Mouse (Mus musculus): ENCODE results near the gene Angptl7. TPM values are rescaled to one million over a fixed set of nuclear protein-coding genes. Genes with fewer than 3 reads are reported as not detected.

Angptl7 gene
- polyA plus RNA-seq (2012; fragmentation: generic; extraction: Trizol): 0.04 TPM
- long read RNA-seq, experiment 1: 0 reads
- long read RNA-seq, experiment 2: 0 reads

DNA sequence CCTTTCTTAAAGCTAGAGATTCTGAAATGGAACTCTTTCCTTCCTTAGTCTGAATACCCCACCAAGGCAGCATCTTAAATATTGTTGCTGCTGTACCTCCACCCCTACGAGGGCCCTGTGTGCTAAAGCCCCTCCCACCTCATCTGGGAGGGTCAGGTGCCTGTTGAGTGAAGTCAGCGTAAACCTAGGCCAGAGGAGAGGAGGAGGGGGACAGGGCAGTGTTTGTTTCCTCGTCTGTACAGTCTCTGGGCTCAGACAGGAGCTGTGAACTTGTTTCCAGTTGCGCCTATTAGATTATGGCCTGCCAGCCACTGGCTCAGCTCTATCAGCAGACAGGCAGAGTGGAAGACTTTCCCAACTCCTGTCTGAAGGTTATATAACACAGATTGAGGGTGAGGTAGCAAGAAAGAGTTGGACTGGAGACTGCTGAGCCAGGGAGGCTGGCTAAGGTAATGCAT lies at the start of gene Angptl7:
Angptl7 (minus strand) TSS at position 51 of the 458 bp plus-strand sequence.
- Histone ChIP-seq H3K79me3 (ENCODE audit: low read depth) (no peaks in the 10 kb centered on the region), H3K27me3 (ENCODE audit: control insufficient read depth, insufficient read depth, insufficient read length) (no peaks in the 10 kb centered on the region), H3ac (ENCODE audit: control insufficient read depth, insufficient read length, low read depth) (no peak within 1 kb of the TSS), H3K36me3 (ENCODE audit: control insufficient read depth, insufficient read depth) (peaks cover 21% of the 10 kb centered on the region), H3K4me3 (ENCODE audit: insufficient read depth, poor library complexity, severe bottlenecking) (no peak within 1 kb of the TSS), H3K79me2 (ENCODE audit: control insufficient read depth, insufficient read depth) (no peaks in the 10 kb centered on the region)
- TF ChIP-seq USF1 (IDR thresholded peaks at IDR 0.05; ENCODE audit: low read depth) (no peak), CTCF (IDR thresholded peaks at IDR 0.05; ENCODE audit: control insufficient read depth, insufficient read depth, insufficient read length) (no peak), MYOG (IDR thresholded peaks at IDR 0.05; ENCODE audit: control insufficient read depth, extremely low read depth, insufficient read length) (no peak), MYOD1 (IDR thresholded peaks at IDR 0.05; ENCODE audit: control insufficient read depth, insufficient read length, low read depth) (no peak), CEBPB (IDR thresholded peaks at IDR 0.05; ENCODE audit: low read depth) (no peak), MAX (IDR thresholded peaks at IDR 0.05) (no peak), FOSL1 (IDR thresholded peaks at IDR 0.05; ENCODE audit: insufficient read depth, low read length, poor library complexity, severe bottlenecking) (no peak)

DNA sequence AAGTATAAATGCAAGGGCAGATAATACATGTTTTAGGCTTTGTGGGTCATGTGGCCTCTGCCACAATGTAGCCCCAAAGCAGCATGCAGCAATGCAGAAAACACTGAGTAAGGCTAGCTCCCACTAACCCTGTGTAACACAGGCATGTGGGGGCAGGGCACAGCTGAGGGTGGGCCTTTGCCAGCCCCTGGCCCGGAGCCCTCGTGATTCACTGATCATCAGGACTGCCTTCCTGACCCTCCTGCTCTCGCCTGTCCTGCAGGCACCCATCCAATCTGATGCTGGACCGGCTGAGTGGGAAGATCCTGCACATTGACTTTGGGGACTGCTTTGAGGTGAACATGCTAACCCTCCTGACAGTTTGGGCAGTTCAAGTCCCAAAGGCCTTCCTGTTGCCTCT lies 48.8 kb upstream of the Angptl7 start:
- Histone ChIP-seq H3K79me3 (ENCODE audit: low read depth) (no peaks in the 10 kb centered on the region), H3K79me2 (ENCODE audit: control insufficient read depth, insufficient read depth) (no peaks in the 10 kb centered on the region), H3K27me3 (ENCODE audit: control insufficient read depth, insufficient read depth, insufficient read length) (no peaks in the 10 kb centered on the region), H3ac (ENCODE audit: control insufficient read depth, insufficient read length, low read depth) (no peak overlapping the region), H3K36me3 (ENCODE audit: control insufficient read depth, insufficient read depth) (peaks cover 30% of the 10 kb centered on the region), H3K4me3 (ENCODE audit: insufficient read depth, poor library complexity, severe bottlenecking) (no peak overlapping the region)
- TF ChIP-seq CTCF (IDR thresholded peaks at IDR 0.05; ENCODE audit: control insufficient read depth, insufficient read depth, insufficient read length): no peak

DNA sequence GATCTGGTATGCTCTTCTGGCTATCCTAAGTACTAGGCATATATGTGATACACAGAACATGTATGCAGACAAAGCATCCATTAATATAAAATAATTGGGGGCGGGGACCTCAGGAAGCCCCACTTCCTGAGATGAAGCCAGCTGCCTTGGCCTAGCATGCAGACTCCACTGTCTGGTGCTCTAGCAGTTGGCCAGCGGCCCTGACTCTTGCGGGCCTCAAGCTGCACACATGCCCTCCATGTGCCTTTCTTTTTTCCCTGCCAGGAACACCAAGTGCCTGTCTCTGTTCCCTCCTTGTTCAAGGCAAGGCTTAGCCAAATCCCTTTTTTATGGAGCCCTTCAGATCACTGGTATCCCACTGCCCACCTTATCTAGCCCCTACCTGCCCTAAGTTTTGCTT lies 35.6 kb upstream of the Angptl7 start:
- Histone ChIP-seq H3K4me3 (ENCODE audit: insufficient read depth, poor library complexity, severe bottlenecking) (no peak overlapping the region), H3K79me2 (ENCODE audit: control insufficient read depth, insufficient read depth) (no peaks in the 10 kb centered on the region), H3K27me3 (ENCODE audit: control insufficient read depth, insufficient read depth, insufficient read length) (no peaks in the 10 kb centered on the region), H3K79me3 (ENCODE audit: low read depth) (no peaks in the 10 kb centered on the region), H3K36me3 (ENCODE audit: control insufficient read depth, insufficient read depth) (peaks cover 34% of the 10 kb centered on the region), H3ac (ENCODE audit: control insufficient read depth, insufficient read length, low read depth) (no peak overlapping the region)
- no peak for TF ChIP-seq FOSL1 (IDR thresholded peaks at IDR 0.05; ENCODE audit: insufficient read depth, low read length, poor library complexity, severe bottlenecking)
- no peak for TF ChIP-seq CTCF (IDR thresholded peaks at IDR 0.05; ENCODE audit: control insufficient read depth, insufficient read depth, insufficient read length)
- TF ChIP-seq MYOG (IDR thresholded peaks at IDR 0.05; ENCODE audit: control insufficient read depth, extremely low read depth, insufficient read length): no peak
- no peak for TF ChIP-seq MAX (IDR thresholded peaks at IDR 0.05)
- TF ChIP-seq USF1 (IDR thresholded peaks at IDR 0.05; ENCODE audit: low read depth): no peak
- no peak for TF ChIP-seq MYOD1 (IDR thresholded peaks at IDR 0.05; ENCODE audit: control insufficient read depth, insufficient read length, low read depth)
- no peak for TF ChIP-seq CEBPB (IDR thresholded peaks at IDR 0.05; ENCODE audit: low read depth)

DNA sequence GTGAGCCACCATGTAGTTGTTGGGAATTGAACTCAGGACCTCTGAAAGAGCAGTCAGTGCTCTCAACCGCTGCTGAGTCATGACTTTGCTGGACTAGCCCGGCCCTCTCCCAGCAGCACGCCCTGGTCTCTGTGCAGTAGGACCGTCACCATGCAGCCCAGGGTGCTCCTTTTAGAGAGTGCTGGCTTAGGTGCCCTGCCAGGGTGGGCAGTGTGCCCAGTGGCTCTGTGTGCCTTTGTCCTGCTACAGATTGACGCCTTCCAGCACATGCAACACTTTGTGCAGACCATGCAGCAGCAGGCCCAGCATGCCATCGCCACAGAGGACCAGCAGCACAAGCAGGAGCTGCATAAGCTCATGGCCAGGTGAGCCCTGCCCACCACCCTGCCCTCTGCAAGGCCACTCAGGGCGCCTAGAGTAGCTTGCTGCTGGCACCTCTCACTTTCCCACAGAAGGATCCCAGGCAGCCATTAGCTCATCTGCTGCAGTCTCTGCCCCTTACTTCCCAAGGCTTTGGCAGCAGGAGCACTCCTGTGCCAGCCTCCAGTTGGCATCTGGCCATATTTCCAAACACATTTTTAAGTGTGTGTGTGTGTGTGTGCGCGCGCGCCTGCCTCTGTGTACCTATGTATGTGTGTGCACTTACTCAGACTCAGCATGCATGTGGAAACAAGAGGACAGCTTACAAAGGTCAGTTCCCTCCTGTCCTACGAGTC lies 33.5 kb upstream of the Angptl7 start:
- H3K27me3 ChIP-seq (ENCODE audit: control insufficient read depth, insufficient read depth, insufficient read length): no peaks in the 10 kb centered on the region
- H3K36me3 ChIP-seq (ENCODE audit: control insufficient read depth, insufficient read depth): peaks cover 23% of the 10 kb centered on the region
- no peak overlapping the region for H3K4me3 ChIP-seq (ENCODE audit: insufficient read depth, poor library complexity, severe bottlenecking)
- H3K79me2 ChIP-seq (ENCODE audit: control insufficient read depth, insufficient read depth): no peaks in the 10 kb centered on the region
- H3K79me3 ChIP-seq (ENCODE audit: low read depth): no peaks in the 10 kb centered on the region
- TF ChIP-seq CTCF (IDR thresholded peaks at IDR 0.05; ENCODE audit: control insufficient read depth, insufficient read depth, insufficient read length): no peak
- no peak for TF ChIP-seq MYOG (IDR thresholded peaks at IDR 0.05; ENCODE audit: control insufficient read depth, extremely low read depth, insufficient read length)
- no peak for TF ChIP-seq MAX (IDR thresholded peaks at IDR 0.05)
- no peak for TF ChIP-seq MYOD1 (IDR thresholded peaks at IDR 0.05; ENCODE audit: control insufficient read depth, insufficient read length, low read depth)
- no peak for TF ChIP-seq FOSL1 (IDR thresholded peaks at IDR 0.05; ENCODE audit: insufficient read depth, low read length, poor library complexity, severe bottlenecking)
- no peak for TF ChIP-seq USF1 (IDR thresholded peaks at IDR 0.05; ENCODE audit: low read depth)
- TF ChIP-seq CEBPB (IDR thresholded peaks at IDR 0.05; ENCODE audit: low read depth): no peak
- H3ac ChIP-seq (ENCODE audit: control insufficient read depth, insufficient read length, low read depth): no peak overlapping the region

GRCm38 (mm10) chr4:148532516-148532915 lies 32.3 kb upstream of the Angptl7 start:
- H3K79me2 ChIP-seq (ENCODE audit: control insufficient read depth, insufficient read depth): no peaks in the 10 kb centered on the region
- peaks cover 21% of the 10 kb centered on the region for H3K36me3 ChIP-seq (ENCODE audit: control insufficient read depth, insufficient read depth)

More at GRCm38 (mm10) chr4:148532516-148532915, 32.3 kb upstream of the Angptl7 start:
- Histone ChIP-seq H3K79me3 (ENCODE audit: low read depth) (no peaks in the 10 kb centered on the region), H3K4me3 (ENCODE audit: insufficient read depth, poor library complexity, severe bottlenecking) (no peak overlapping the region), H3ac (ENCODE audit: control insufficient read depth, insufficient read length, low read depth) (no peak overlapping the region), H3K27me3 (ENCODE audit: control insufficient read depth, insufficient read depth, insufficient read length) (no peaks in the 10 kb centered on the region)
- TF ChIP-seq CTCF (IDR thresholded peaks at IDR 0.05; ENCODE audit: control insufficient read depth, insufficient read depth, insufficient read length) (no peak), MYOD1 (IDR thresholded peaks at IDR 0.05; ENCODE audit: control insufficient read depth, insufficient read length, low read depth) (no peak), USF1 (IDR thresholded peaks at IDR 0.05; ENCODE audit: low read depth) (no peak), FOSL1 (IDR thresholded peaks at IDR 0.05; ENCODE audit: insufficient read depth, low read length, poor library complexity, severe bottlenecking) (no peak), MAX (IDR thresholded peaks at IDR 0.05) (no peak), MYOG (IDR thresholded peaks at IDR 0.05; ENCODE audit: control insufficient read depth, extremely low read depth, insufficient read length) (no peak)

Measured in C2C12 (cell line).